Mouse (Mus musculus) G1E (cell line): ENCODE measurements around the gene Vmn1r30.

ENCODE experiments used
- CTCF ChIP-seq: IDR thresholded peaks from 2 replicates; pipeline ENCODE4 v1.5.1; 2012; ENCODE audit warnings: low read depth, low read length, inconsistent platforms, mixed read lengths
- GATA1 ChIP-seq: IDR thresholded peaks from 2 replicates; pipeline ENCODE4 v1.6.1; 2012; ENCODE audit warnings: borderline replicate concordance, low read length, inconsistent platforms, mixed read lengths
- POLR2AphosphoS5 ChIP-seq: IDR thresholded peaks from 2 replicates; pipeline ENCODE4 v1.6.1; 2012; ENCODE audit warnings: low read depth, low read length, inconsistent platforms; ENCODE audit not compliant: insufficient replicate concordance
- TAL1 ChIP-seq: conservative IDR thresholded peaks from 2 replicates; pipeline ENCODE4 v1.6.1; 2012; ENCODE audit warnings: low read depth, low read length, inconsistent platforms, mixed read lengths

DNA sequence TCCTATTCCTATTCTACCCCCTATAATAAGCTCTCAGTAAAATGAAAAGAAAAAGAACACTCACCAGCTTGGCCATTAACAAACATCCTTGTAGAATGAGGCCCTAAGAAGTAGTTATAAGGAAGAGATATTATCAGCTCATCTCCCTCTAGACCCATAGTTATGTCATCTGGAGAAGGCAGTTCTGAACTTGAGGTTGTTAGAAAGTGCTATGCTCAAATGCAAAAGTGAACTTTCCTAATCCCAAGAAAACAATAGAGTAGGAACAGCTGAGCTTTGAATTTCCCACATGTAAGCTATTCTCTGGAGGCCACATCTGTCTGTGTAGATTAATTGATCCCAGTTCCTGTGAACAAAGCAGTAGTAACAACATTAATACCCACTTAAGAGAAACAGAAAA is at the start of gene Vmn1r30:
- no peak for TF ChIP-seq CTCF
- no peak for TF ChIP-seq GATA1
- no peak for TF ChIP-seq TAL1
- no peak for TF ChIP-seq POLR2AphosphoS5
